Comparison of ENCODE assay signal across 27 mouse cellular contexts in genomic region chr6:53619676-53620075, GRCm38 (mm10).
"Had no signal": no experiment of that assay in that cellular context is flagged by ENCODE, and none has a peak within 500 bp of the region (broad histone marks: within the 10 kb centered on the region; RNA-seq: fewer than 3 reads in every experiment).

No protein-coding gene starts in this region.

- H3K27ac ChIP-seq: heart, embryonic 13.5 days; heart, embryonic 15.5 days; hindbrain, embryonic 13.5 days; hindbrain, embryonic 15.5 days; hindbrain, postnatal 0 days; kidney, embryonic 15.5 days; kidney, postnatal 0 days; limb, embryonic 12.5 days; liver, embryonic 13.5 days; liver, embryonic 15.5 days had no signal

- H3K4me3 ChIP-seq: heart, embryonic 13.5 days; heart, embryonic 15.5 days; hindbrain, embryonic 13.5 days; hindbrain, embryonic 15.5 days; kidney, embryonic 15.5 days; limb, embryonic 12.5 days; liver, embryonic 13.5 days; liver, embryonic 15.5 days had no signal

- H3K27me3 ChIP-seq: heart, embryonic 13.5 days; heart, embryonic 15.5 days; hindbrain, embryonic 13.5 days; limb, embryonic 12.5 days; liver, embryonic 13.5 days; liver, embryonic 15.5 days had no signal

- H3K9ac ChIP-seq: heart, embryonic 13.5 days; heart, embryonic 15.5 days; hindbrain, embryonic 13.5 days; hindbrain, embryonic 15.5 days; kidney, embryonic 15.5 days; limb, embryonic 12.5 days; liver, embryonic 13.5 days; liver, embryonic 15.5 days; liver, postnatal 0 days had no signal

- ATAC-seq: hindbrain, postnatal 0 days; intestine, postnatal 0 days; liver, postnatal 0 days had no signal

- DNase-seq: gastrocnemius, postnatal 14 days; gastrocnemius, postnatal 36 days; heart, adult 18-20 months; heart, postnatal 14 days; heart, postnatal 36 days; kidney, adult 2 months; kidney, adult 9 months; kidney, postnatal 14 days; kidney, postnatal 36 days; layer of hippocampus, adult 9-11 months; layer of hippocampus, postnatal 36 days; left cerebral cortex, postnatal 4 days; liver; liver, embryonic 13.5 days; liver, postnatal 0 days had no signal

- H3K36me3 ChIP-seq: heart, embryonic 15.5 days; hindbrain, embryonic 13.5 days; hindbrain, embryonic 15.5 days; kidney, embryonic 15.5 days; liver, embryonic 13.5 days; liver, embryonic 15.5 days had no signal

- H3K9me3 ChIP-seq: heart, embryonic 13.5 days; heart, embryonic 15.5 days; hindbrain, embryonic 13.5 days; hindbrain, embryonic 15.5 days; kidney, embryonic 15.5 days; limb, embryonic 12.5 days; liver, embryonic 13.5 days; liver, embryonic 15.5 days had no signal

- H3K4me2 ChIP-seq: heart, embryonic 11.5 days; heart, embryonic 13.5 days; heart, embryonic 15.5 days; hindbrain, embryonic 13.5 days; hindbrain, embryonic 15.5 days; kidney, embryonic 15.5 days; limb, embryonic 12.5 days; liver, embryonic 11.5 days; liver, embryonic 13.5 days; liver, embryonic 15.5 days had no signal

- H3K4me1 ChIP-seq: hindbrain, embryonic 15.5 days; liver, embryonic 13.5 days; liver, embryonic 15.5 days had no signal
